Mouse (Mus musculus) Patski (cell line): ENCODE measurements around the gene Gm17655. TPM values are rescaled to one million over a fixed set of nuclear protein-coding genes. Genes with fewer than 3 reads are reported as not detected.
"Not testable (repeated sequence)": the region's sequence is repeated elsewhere in the genome, so short reads cannot be mapped to it uniquely, and the experiment has no call there.

Source experiments
- ATAC-seq: fragments of 100-300 bp; one replicate; pipeline ENCODE4 v1.8.0; 2021
- CTCF ChIA-PET: fragments of 350-600 bp; sonication (Branson Sonifier 250); formaldehyde crosslinking; loops from one replicate; lab custom pipeline; 2022; ENCODE audit warnings: inconsistent platforms; lab: Charles Lee
- POLR2A ChIA-PET: fragments of 350-600 bp; sonication (Branson Sonifier 250); formaldehyde crosslinking; loops from one replicate; lab custom pipeline; 2022; ENCODE audit warnings: antibody characterized with exemption, inconsistent platforms; lab: Charles Lee
- DNase-seq: peaks from one replicate; pipeline ENCODE4 v3.0.0-alpha.2; 2011; ENCODE audit warnings: low read depth, low spot score
- H3K27me3 ChIP-seq: fragments of 371-371 bp; one replicate; pipeline ENCODE4 v1.5.1; 2021
- CTCF ChIP-seq: fragments of 100-300 bp; IDR thresholded peaks from one replicate; pipeline ENCODE4 v1.5.1; 2021
- in situ Hi-C: fragments of 300-500 bp; cut with MboI; formaldehyde crosslinking; loops from 3 replicates; pipeline ENCODE4 v1.11.1; 2018; ENCODE audit warnings: low pct_unique_long_range_greater_than_20kb, mixed read lengths
- polyA plus RNA-seq: library from polyadenylated mRNA; unstranded; gene quantifications from one replicate; pipeline ENCODE4 v1.2.3, GENCODE M21; 2021

Gm17655 gene
- polyA plus RNA-seq, 1 experiment from 2014 or later, result 8.2 TPM

- DNase-seq, result no peak
- POLR2A ChIA-PET, result interaction anchor here (0.6 kb wide), 1 partner anchor 162 kb away, joined by 3 read pairs; no protein-coding TSS in a partner anchor
- CTCF ChIA-PET, result no interaction called here
- in situ Hi-C loops, result no loop called here
- H3K27me3 ChIP-seq, result no peaks in the 10 kb centered on the region
- ATAC-seq, result no peak
- TF ChIP-seq CTCF, result no peak
These were observed 14.0 kb upstream of the Gm17655 start for GRCm38 (mm10) chr5:110086161-110086866.

DNA sequence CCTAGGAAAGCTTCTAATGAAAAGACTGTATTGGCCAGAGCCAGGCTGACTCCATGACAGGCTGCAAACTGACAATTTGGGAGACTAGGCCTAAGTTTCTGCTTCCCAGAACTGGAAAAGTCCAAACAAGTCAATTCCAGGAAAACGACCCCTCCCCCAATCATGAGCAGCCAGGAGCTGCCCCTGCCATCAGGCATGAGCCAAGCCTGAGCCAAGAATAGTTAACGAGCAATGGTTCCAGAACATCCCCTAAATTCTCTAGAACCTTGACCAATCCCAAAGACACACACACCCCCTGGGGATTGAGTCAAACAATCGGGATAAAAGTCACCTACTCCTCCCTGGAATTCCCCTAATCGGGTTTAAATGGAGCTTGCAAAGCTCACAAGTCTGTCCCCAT is 10.6 kb upstream of the Gm17655 start:
- TF ChIP-seq CTCF, result no peak
- CTCF ChIA-PET, result no interaction called here
- POLR2A ChIA-PET, result no interaction called here
- in situ Hi-C loops, result loop anchor here (5.0 kb wide), 1 partner anchor 41 kb away; no protein-coding TSS in a partner anchor
- H3K27me3 ChIP-seq, result no peaks in the 10 kb centered on the region
- ATAC-seq (no peak), DNase-seq (no peak)

DNA sequence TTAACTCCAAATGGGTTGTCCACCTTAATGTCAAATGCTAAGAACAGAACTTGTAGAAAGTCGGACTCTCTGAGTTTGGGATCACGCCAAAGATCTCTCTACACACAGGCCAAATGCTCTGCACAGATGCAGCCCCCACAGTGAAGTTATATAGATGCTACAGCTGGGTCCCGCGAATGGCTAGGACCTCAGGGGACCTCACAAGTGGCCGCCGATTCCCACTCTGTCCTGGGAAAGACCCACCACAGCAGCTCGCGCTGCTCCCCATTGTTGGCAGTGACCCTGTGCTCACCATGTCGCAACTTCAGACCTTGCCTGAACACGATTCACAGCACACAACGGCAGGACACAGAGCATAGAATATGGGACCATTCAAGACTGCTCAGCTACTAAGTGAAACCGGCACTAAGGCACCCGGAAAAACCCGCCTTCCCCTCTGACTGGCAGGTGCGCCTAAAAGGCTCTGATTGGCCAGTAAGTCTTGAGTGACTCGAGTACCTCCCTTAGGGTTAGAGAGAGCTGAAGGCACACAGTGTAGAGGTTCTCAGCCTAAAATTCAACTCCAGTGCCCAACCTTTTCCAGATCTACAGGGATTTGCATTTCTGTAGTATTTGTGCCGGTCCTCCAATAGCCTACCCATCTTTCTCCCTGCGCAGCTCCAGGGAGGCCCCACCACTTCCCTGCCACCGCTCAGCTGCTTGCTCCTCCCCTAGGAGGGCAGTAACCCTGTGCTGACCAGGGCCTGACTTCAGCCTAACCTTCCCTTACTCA is 14.5 kb downstream of the Gm17655 start:
- DNase-seq (peak; percentile 62), ATAC-seq (peak; percentile 100)
- in situ Hi-C loops, result loop anchor here (5.0 to 10.0 kb wide), 2 partner anchors 47 to 201 kb away; partner anchors contain the start of gene Gtpbp6
- POLR2A ChIA-PET, result interaction anchor here (1.4 kb wide), 1 partner anchor 191 kb away, joined by 3 read pairs; no protein-coding TSS in a partner anchor
- CTCF ChIA-PET, result interaction anchor here (0.9 to 1.3 kb wide), 2 partner anchors 78 to 81 kb away, joined by 3 to 4 read pairs; partner anchors contain the start of gene Chfr
- no peak for TF ChIP-seq CTCF
- H3K27me3 ChIP-seq, result no peaks in the 10 kb centered on the region

GRCm38 (mm10) chr5:110023694-110024427 is 48.5 kb downstream of the Gm17655 start:
- ATAC-seq, DNase-seq, H3K27me3 ChIP-seq, POLR2A ChIA-PET: not testable (repeated sequence)
- in situ Hi-C loops, result loop anchor here (10.0 to 25.0 kb wide), 2 partner anchors 419 to 537 kb away; no protein-coding TSS in a partner anchor
- peak; percentile 65 for TF ChIP-seq CTCF
- CTCF ChIA-PET, result interaction anchor here (1.6 kb wide), 1 partner anchor 423 kb away, joined by 6 read pairs; no protein-coding TSS in a partner anchor

DNA sequence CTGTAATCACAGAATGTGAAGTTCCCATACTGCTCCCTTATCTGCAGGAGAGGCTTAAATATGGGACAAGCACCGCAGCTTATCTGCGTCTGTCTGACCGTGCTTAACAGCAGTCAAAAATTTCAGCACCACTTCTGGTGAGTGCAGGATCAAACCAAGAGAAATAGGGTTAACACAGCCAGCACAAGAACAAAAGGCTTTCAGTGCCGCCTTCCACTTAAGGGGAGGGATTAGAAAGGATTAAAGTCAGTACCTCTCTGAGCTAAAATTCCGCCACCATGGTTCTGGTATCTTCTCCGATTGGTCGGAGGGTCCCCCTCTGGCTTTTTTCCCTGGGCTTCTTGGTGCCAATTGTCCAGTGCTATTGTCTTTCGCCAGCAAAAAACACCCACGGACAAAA is 49.0 kb downstream of the Gm17655 start:
- POLR2A ChIA-PET, result no interaction called here
- ATAC-seq (no peak), DNase-seq (no peak)
- no peak for TF ChIP-seq CTCF
- CTCF ChIA-PET, result interaction anchor here (1.6 kb wide), 1 partner anchor 422 kb away, joined by 6 read pairs; no protein-coding TSS in a partner anchor
- in situ Hi-C loops, result loop anchor here (10.0 to 25.0 kb wide), 2 partner anchors 418 to 536 kb away; no protein-coding TSS in a partner anchor
- no peaks in the 10 kb centered on the region for H3K27me3 ChIP-seq

GRCm38 (mm10) chr5:110015775-110016174 is 56.5 kb downstream of the Gm17655 start:
- DNase-seq, POLR2A ChIA-PET, H3K27me3 ChIP-seq, CTCF ChIA-PET, ATAC-seq: not testable (repeated sequence)
- TF ChIP-seq CTCF, result peak; percentile 12
- in situ Hi-C loops, result loop anchor here (25.0 kb wide), 1 partner anchor 528 kb away; no protein-coding TSS in a partner anchor

Other genes with a start within 250 kb of the Gm17655 start
- 8.8 TPM for gene Gm15446, start 149.1 kb downstream of the Gm17655 start, polyA plus RNA-seq
- 9.0 TPM for gene Zfp932, start 76.0 kb downstream of the Gm17655 start, polyA plus RNA-seq
- 0.64 TPM for gene Gm35315, start 21.9 kb upstream of the Gm17655 start, polyA plus RNA-seq
- gene Plcxd1, start 27.5 kb upstream of the Gm17655 start, polyA plus RNA-seq, result 1.6 TPM
- 56.8 TPM for gene Gtpbp6, start 35.7 kb upstream of the Gm17655 start, polyA plus RNA-seq
- gene Zfp605, start 37.6 kb upstream of the Gm17655 start, polyA plus RNA-seq, result 12.6 TPM
- 43.4 TPM for gene Chfr, start 63.3 kb upstream of the Gm17655 start, polyA plus RNA-seq
- gene Golga3, start 104.2 kb upstream of the Gm17655 start, polyA plus RNA-seq, result 33.5 TPM
- 40.2 TPM for gene Ankle2, start 158.5 kb upstream of the Gm17655 start, polyA plus RNA-seq
- gene Pgam5, start 197.4 kb upstream of the Gm17655 start, polyA plus RNA-seq, result 65.6 TPM
- 8.2 TPM for gene Pxmp2, start 213.7 kb upstream of the Gm17655 start, polyA plus RNA-seq
- 20.3 TPM for gene Pole, start 213.8 kb upstream of the Gm17655 start, polyA plus RNA-seq